Mouse (Mus musculus): ENCODE results near the gene Wdfy3. TPM values are rescaled to one million over a fixed set of nuclear protein-coding genes. Genes with fewer than 3 reads are reported as not detected.

The Wdfy3 gene
- polyA plus RNA-seq, 1 experiment from 2014 or later, result 26.3 TPM

DNA sequence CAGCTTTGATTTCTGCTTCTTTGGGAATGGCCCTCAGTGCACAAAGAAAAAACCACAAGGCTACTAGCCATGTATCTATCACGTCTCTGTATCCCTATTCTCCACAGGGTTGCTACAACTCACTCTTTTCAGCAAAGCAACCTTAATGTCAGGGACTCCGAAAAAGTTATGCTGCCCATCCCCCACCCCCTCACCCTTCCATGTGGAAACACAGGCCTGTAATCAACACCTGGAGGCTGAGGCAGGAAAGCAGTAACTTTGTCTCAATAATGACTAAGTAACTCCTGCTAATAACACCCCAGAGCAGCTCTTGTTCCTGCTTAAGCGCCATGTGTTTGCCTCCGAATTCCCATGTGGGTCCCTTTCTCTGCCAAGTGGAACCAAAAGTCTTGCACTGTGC, 17.3 kb downstream of the Wdfy3 start:
- no peaks in the 10 kb centered on the region for H3K9me3 ChIP-seq
- no peaks in the 10 kb centered on the region for H3K36me3 ChIP-seq
- no peak overlapping the region for H3K4me3 ChIP-seq
- H3K4me2 ChIP-seq (replicated peaks), result no peak overlapping the region
- no peaks in the 10 kb centered on the region for H3K27me3 ChIP-seq
- H3K4me1 ChIP-seq, result peaks cover 18% of the 10 kb centered on the region
- H3K9ac ChIP-seq (replicated peaks), result no peak overlapping the region
- 89% methylated on average over 4 of the region's 4 CpGs for WGBS
- no peak overlapping the region for H3K27ac ChIP-seq (replicated peaks)
- no peak for ATAC-seq (replicated peaks)

GRCm38 (mm10) chr5:102050677-102051076, 19.0 kb downstream of the Wdfy3 start:
- no peak for ATAC-seq (replicated peaks)

DNA sequence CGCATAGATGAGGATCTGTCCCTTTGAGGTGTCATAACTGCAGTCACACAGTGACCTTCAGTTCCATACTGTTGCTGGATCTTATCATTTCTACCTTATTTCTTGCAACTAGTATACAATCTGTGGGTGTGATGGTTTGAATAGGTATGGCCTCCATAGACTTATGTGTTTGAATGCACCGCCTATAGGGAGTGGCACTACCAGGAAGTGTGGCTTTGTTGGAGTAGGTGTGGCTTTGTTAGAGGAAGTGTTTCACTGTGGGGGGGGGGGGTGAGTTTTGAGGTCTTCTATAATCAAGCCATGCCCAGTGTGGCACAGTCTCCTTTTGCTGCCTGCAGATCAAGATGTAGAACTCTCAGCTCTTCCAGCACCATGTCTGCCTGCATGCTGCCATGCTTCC, 21.3 kb downstream of the Wdfy3 start:
- 93% methylated on average over 2 of the region's 2 CpGs for WGBS
- Histone ChIP-seq H3K4me2 (replicated peaks) (no peak overlapping the region), H3K27me3 (no peaks in the 10 kb centered on the region), H3K9me3 (no peaks in the 10 kb centered on the region), H3K36me3 (no peaks in the 10 kb centered on the region), H3K9ac (replicated peaks) (no peak overlapping the region), H3K27ac (replicated peaks) (no peak overlapping the region), H3K4me1 (peaks cover 5% of the 10 kb centered on the region; the same call in 1 of the 2 replicates), H3K4me3 (no peak overlapping the region)
- ATAC-seq (replicated peaks), result peak; percentile 20; the same call in 1 of the 2 replicates

More at GRCm38 (mm10) chr5:102050677-102051076, 19.0 kb downstream of the Wdfy3 start:
- no peaks in the 10 kb centered on the region for H3K9me3 ChIP-seq
- H3K9ac ChIP-seq (replicated peaks), result no peak overlapping the region
- H3K4me2 ChIP-seq (replicated peaks), result no peak overlapping the region
- no peak overlapping the region for H3K27ac ChIP-seq (replicated peaks)
- WGBS, result 92% methylated on average over 1 of the region's 1 CpGs
- H3K4me3 ChIP-seq, result no peak overlapping the region
- no peaks in the 10 kb centered on the region for H3K27me3 ChIP-seq
- H3K4me1 ChIP-seq, result peaks cover 16% of the 10 kb centered on the region
- H3K36me3 ChIP-seq, result no peaks in the 10 kb centered on the region

GRCm38 (mm10) chr5:102046617-102047116, 23.1 kb downstream of the Wdfy3 start:
- no peaks in the 10 kb centered on the region; the same call in 1 of the 2 replicates for H3K36me3 ChIP-seq
- WGBS, result 86% methylated on average over 8 of the region's 8 CpGs
- no peak overlapping the region for H3K27ac ChIP-seq (replicated peaks)
- peaks cover 5% of the 10 kb centered on the region; the same call in 1 of the 2 replicates for H3K4me1 ChIP-seq
- H3K4me2 ChIP-seq (replicated peaks), result no peak overlapping the region
- ATAC-seq (replicated peaks), result no peak
- H3K27me3 ChIP-seq, result no peaks in the 10 kb centered on the region
- no peak overlapping the region for H3K9ac ChIP-seq (replicated peaks)
- H3K9me3 ChIP-seq, result no peaks in the 10 kb centered on the region
- H3K4me3 ChIP-seq, result no peak overlapping the region

DNA sequence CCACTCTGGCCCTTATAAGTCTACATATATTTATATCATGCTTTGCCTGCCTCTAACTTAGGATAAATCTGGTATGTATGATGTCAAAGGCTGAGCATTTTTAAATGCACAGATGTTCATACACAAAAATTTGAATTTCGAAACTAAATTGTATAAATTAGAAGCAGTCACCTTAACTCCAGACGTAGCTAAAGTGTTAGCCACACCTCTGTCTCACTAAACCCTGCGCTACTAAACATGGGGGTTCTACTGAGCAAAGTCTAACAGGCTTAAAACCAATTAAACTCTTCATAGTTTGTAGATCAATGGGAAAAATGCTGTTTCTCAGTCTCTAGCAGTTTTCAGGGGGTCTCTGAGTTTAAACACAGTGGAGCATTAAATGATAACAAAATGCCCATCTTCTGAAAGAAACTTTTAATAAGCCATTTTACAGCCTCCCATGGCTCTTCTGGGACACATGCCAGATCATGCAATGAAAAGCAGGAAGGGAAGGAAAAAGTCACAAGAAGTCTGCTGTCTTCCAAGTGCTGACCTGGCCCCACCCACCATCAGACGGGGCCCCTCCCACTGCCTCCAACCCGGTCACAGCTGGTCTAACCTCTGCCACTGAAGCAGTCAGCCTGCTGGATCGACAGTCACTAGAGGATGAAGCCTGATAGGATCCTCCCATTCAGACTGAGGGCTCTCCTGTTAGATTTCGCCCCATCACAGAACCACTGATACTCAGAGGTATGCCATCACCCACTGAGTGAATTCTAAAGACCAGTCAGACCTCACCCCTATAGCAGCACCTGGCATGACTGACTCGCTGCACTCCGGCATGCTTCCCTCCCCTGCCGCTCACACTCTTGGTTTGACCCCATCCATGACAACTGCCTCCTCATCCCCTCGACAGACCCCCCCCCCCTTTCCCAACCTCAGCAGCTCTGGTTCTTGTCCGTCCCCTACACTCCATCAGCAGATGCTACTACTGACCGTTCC, 23.8 kb downstream of the Wdfy3 start:
- no peak for ATAC-seq (replicated peaks)
- Histone ChIP-seq H3K9me3 (no peaks in the 10 kb centered on the region), H3K9ac (replicated peaks) (no peak overlapping the region), H3K27me3 (no peaks in the 10 kb centered on the region), H3K4me3 (no peak overlapping the region), H3K4me2 (replicated peaks) (no peak overlapping the region), H3K4me1 (peaks cover 5% of the 10 kb centered on the region; the same call in 1 of the 2 replicates), H3K36me3 (peaks cover 6% of the 10 kb centered on the region; the same call in 1 of the 2 replicates), H3K27ac (replicated peaks) (no peak overlapping the region)
- 83% methylated on average over 13 of the region's 13 CpGs for WGBS

DNA sequence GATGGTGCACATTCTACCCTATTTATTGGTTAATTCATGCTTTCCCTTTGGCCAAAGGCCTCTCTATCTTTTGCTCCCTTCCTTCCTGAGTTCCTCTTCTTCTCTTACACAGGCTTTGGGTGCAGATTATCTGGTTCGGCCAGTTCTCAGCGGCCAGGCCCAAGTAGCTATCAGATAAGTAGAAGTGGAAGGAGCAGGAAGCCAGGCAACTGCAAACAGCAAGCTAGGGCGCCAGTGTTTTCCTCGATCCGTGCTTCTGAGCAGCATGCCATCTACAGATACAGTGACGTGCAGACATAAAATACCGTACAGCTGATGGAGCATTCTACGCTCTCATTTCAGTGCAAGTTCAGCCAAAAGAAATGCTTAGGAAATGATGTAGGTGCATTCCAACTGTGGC, 24.5 kb downstream of the Wdfy3 start:
- H3K9me3 ChIP-seq, result no peaks in the 10 kb centered on the region
- WGBS, result 94% methylated on average over 8 of the region's 8 CpGs
- H3K4me1 ChIP-seq, result peaks cover 5% of the 10 kb centered on the region; the same call in 1 of the 2 replicates
- H3K27me3 ChIP-seq, result no peaks in the 10 kb centered on the region
- peaks cover 14% of the 10 kb centered on the region; the same call in 1 of the 2 replicates for H3K36me3 ChIP-seq
- H3K4me2 ChIP-seq (replicated peaks), result no peak overlapping the region
- no peak overlapping the region for H3K27ac ChIP-seq (replicated peaks)
- no peak for ATAC-seq (replicated peaks)
- H3K4me3 ChIP-seq, result no peak overlapping the region
- no peak overlapping the region for H3K9ac ChIP-seq (replicated peaks)

DNA sequence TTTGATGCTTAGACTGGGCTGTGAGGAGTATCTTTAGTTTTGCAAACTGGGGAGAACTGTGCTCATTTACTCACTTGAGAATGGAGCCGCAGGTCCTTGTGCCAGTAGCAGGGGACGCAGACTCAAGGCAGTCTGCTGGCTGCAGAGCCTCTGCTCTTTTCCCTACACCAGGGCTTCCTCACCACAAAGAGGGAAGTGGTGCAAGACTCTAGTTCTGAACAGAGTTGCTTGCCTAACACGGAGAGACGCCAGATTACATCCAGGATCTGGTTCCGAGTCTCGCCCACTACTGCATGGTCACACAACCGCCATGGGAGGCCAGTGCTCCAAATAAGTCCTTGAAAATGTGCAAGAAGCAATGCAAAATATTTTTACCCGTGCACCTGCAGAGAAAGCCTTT, 36.4 kb downstream of the Wdfy3 start:
- Histone ChIP-seq H3K27ac (replicated peaks) (no peak overlapping the region), H3K27me3 (no peaks in the 10 kb centered on the region), H3K36me3 (peaks cover 72% of the 10 kb centered on the region), H3K4me1 (no peaks in the 10 kb centered on the region), H3K9ac (replicated peaks) (no peak overlapping the region), H3K4me2 (replicated peaks) (no peak overlapping the region), H3K9me3 (no peaks in the 10 kb centered on the region), H3K4me3 (no peak overlapping the region)
- no peak for ATAC-seq (replicated peaks)
- 93% methylated on average over 8 of the region's 8 CpGs for WGBS

GRCm38 (mm10) chr5:102032594-102033240, 37.0 kb downstream of the Wdfy3 start:
- H3K4me1 ChIP-seq, result no peaks in the 10 kb centered on the region
- no peaks in the 10 kb centered on the region for H3K27me3 ChIP-seq
- WGBS, result 88% methylated on average over 22 of the region's 22 CpGs
- no peak overlapping the region for H3K4me2 ChIP-seq (replicated peaks)
- H3K36me3 ChIP-seq, result peaks cover 67% of the 10 kb centered on the region
- no peak for ATAC-seq (replicated peaks)
- H3K9me3 ChIP-seq, result no peaks in the 10 kb centered on the region
- H3K4me3 ChIP-seq, result no peak overlapping the region
- no peak overlapping the region for H3K27ac ChIP-seq (replicated peaks)
- H3K9ac ChIP-seq (replicated peaks), result no peak overlapping the region

DNA sequence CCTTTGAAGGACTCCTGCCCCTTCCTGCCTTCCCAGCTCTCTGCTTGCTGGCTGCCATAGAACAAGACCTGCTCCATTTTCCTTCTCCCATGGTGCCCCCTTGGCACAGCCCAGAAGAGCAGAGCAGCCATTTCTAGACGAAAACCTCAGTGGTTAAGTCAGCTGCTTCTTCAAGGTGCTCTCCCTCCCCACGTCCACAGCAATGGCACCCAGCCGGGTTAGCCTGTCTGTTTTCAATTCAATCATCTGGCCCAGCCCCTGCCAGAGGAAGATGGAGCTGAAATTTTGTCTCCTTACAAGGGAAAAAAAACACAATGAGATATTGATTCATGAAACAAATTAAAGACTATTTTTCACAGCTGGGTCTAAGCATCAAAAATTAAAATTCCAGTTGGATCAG, 37.5 kb downstream of the Wdfy3 start:
- Histone ChIP-seq H3K9ac (replicated peaks) (no peak overlapping the region), H3K4me2 (replicated peaks) (no peak overlapping the region), H3K4me3 (no peak overlapping the region), H3K4me1 (no peaks in the 10 kb centered on the region), H3K36me3 (peaks cover 65% of the 10 kb centered on the region), H3K9me3 (no peaks in the 10 kb centered on the region), H3K27ac (replicated peaks) (0 out of 2 replicates have a peak overlapping the region, but pooled peaks have one; percentile 32), H3K27me3 (no peaks in the 10 kb centered on the region)
- ATAC-seq (replicated peaks), result no peak
- 77% methylated on average over 3 of the region's 3 CpGs for WGBS

GRCm38 (mm10) chr5:102023376-102023775, 46.3 kb downstream of the Wdfy3 start:
- H3K9ac ChIP-seq (replicated peaks), result no peak overlapping the region
- no peak overlapping the region for H3K27ac ChIP-seq (replicated peaks)
- peaks cover 28% of the 10 kb centered on the region for H3K36me3 ChIP-seq
- no peaks in the 10 kb centered on the region for H3K9me3 ChIP-seq
- WGBS, result 95% methylated on average over 11 of the region's 11 CpGs
- H3K4me3 ChIP-seq, result no peak overlapping the region
- no peaks in the 10 kb centered on the region for H3K4me1 ChIP-seq
- no peak for ATAC-seq (replicated peaks)
- no peak overlapping the region for H3K4me2 ChIP-seq (replicated peaks)
- no peaks in the 10 kb centered on the region for H3K27me3 ChIP-seq

DNA sequence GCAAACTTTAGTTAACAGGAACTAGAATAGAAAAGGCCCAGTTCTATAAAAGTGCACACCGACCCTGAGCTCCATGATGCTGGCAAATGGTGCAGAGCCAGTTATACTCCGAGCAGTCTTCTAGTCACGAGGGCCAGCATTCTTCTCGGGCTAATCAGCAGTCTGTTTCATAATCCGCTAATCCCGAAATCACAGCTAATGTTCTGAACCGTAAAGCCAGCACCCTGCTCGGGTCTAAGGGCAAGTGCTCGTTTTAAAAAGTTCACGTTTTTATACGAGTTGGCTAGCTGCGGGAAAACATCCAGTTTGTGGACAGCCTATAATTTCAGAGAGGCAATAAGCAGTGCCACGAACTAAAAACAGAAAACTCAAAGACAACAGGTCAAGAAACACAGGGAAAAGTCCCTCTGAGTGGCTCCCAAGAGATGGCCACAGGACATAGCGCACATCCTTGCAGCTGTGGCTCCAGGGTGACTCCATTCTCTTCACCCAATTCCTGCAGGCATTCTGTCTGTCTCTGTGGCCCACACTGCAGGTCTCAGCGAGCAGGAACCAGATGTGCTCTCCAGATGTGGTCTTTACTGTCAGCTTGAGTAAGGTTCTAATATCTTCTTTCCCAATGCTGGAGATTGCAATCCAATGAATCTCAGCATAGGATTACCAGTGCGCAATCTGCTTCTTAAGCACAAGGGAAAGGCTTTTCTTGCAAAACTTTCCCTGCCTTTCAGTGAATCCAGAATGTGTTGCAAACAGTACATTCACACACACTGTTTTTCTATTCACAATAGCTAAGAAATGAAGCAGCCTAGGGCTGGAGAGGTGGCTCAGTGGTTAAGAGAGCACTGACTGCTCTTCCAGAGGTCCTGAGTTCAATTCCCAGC, 47.5 kb downstream of the Wdfy3 start:
- Histone ChIP-seq H3K27me3 (no peaks in the 10 kb centered on the region), H3K9ac (replicated peaks) (no peak overlapping the region), H3K9me3 (no peaks in the 10 kb centered on the region), H3K36me3 (peaks cover 23% of the 10 kb centered on the region), H3K4me2 (replicated peaks) (no peak overlapping the region), H3K27ac (replicated peaks) (no peak overlapping the region), H3K4me3 (no peak overlapping the region), H3K4me1 (no peaks in the 10 kb centered on the region)
- ATAC-seq (replicated peaks), result no peak
- WGBS, result 84% methylated on average over 16 of the region's 16 CpGs

Data from forebrain, embryonic 15.5 days (tissue).